Mouse (Mus musculus) MEL (cell line): ENCODE measurements around the gene Grrp1.

ENCODE experiments used
- CHD1 ChIP-seq: IDR thresholded peaks from 2 replicates; pipeline ENCODE4 v1.6.1; 2012; ENCODE audit warnings: low read depth, mild to moderate bottlenecking, inconsistent platforms, low read length, improper control_type of control experiment
- CTCF ChIP-seq, 3 experiments: IDR thresholded peaks in 2 of 3; conservative IDR thresholded peaks in 1 of 3; 2 replicates each; pipeline ENCODE4 v1.5.1; 2011 to 2012; ENCODE audit warnings: low read length in 3 of 3, low read depth in 2 of 3, mild to moderate bottlenecking in 2 of 3, improper control_type of control experiment in 1 of 3, inconsistent platforms in 1 of 3, mixed read lengths in 1 of 3, moderate library complexity in 1 of 3; ENCODE audit not compliant: control insufficient read depth in 1 of 3, insufficient read depth in 1 of 3, poor library complexity in 1 of 3, severe bottlenecking in 1 of 3
- ETS1 ChIP-seq: IDR thresholded peaks from 2 replicates; pipeline ENCODE4 v1.6.1; 2012; ENCODE audit warnings: low read depth, mild to moderate bottlenecking, inconsistent platforms, low read length, improper control_type of control experiment, moderate library complexity
- MAX ChIP-seq: IDR thresholded peaks from 2 replicates; pipeline ENCODE4 v1.6.1; 2011; ENCODE audit warnings: low read length, improper control_type of control experiment
- MYC ChIP-seq: IDR thresholded peaks from 2 replicates; pipeline ENCODE4 v1.6.1; 2011; ENCODE audit warnings: low read depth, mild to moderate bottlenecking, low read length, improper control_type of control experiment, moderate library complexity

GRCm38 (mm10) chr4:134202904-134203303 lies 51.0 kb downstream of the Grrp1 start, which contains the start of gene Gm7534:
- TF ChIP-seq CHD1 (no peak), CTCF (IDR thresholded peaks at IDR 0.05 in 2 of 3, conservative IDR thresholded peaks at IDR 0.05 in 1 of 3; ENCODE audit: control insufficient read depth in 1 of 3, insufficient read depth in 1 of 3, low read depth in 2 of 3, low read length in 3 of 3, poor library complexity in 1 of 3, severe bottlenecking in 1 of 3) (no peak), MAX (no peak), MYC (no peak), ETS1 (no peak)
